Mouse (Mus musculus): Measurements from ENCODE around the gene Cdh13.

Cdh13 gene

GRCm38 (mm10) chr8:118452445-118453103, 169.0 kb downstream of the Cdh13 start:
- DNase-seq: peak; percentile 57

GRCm38 (mm10) chr8:118455245-118455644, 171.7 kb downstream of the Cdh13 start:
- DNase-seq: no peak

- DNase-seq: no peak
Measured at GRCm38 (mm10) chr8:118465330-118465948, 181.9 kb downstream of the Cdh13 start.

GRCm38 (mm10) chr8:118477587-118477986, 194.1 kb downstream of the Cdh13 start:
- DNase-seq: no peak

- no peak for DNase-seq
Measured at GRCm38 (mm10) chr8:118488735-118489134, 205.2 kb downstream of the Cdh13 start.

- no peak for DNase-seq
Measured at GRCm38 (mm10) chr8:118502509-118502908, 219.0 kb downstream of the Cdh13 start.

GRCm38 (mm10) chr8:118509426-118509825, 225.9 kb downstream of the Cdh13 start:
- no peak for DNase-seq

GRCm38 (mm10) chr8:118513259-118513658, 229.7 kb downstream of the Cdh13 start:
- peak; percentile 60 for DNase-seq

- no peak for DNase-seq
Measured at GRCm38 (mm10) chr8:118515616-118516015, 232.1 kb downstream of the Cdh13 start.

GRCm38 (mm10) chr8:118517071-118517470, 233.5 kb downstream of the Cdh13 start:
- no peak for DNase-seq

- no peak for DNase-seq
Measured at GRCm38 (mm10) chr8:118518030-118518741, 234.7 kb downstream of the Cdh13 start.

GRCm38 (mm10) chr8:118518742-118519102, 235.2 kb downstream of the Cdh13 start:
- no peak for DNase-seq

GRCm38 (mm10) chr8:118523922-118524321, 240.4 kb downstream of the Cdh13 start:
- no peak for DNase-seq

GRCm38 (mm10) chr8:118538816-118539558, 255.5 kb downstream of the Cdh13 start:
- DNase-seq: no peak

GRCm38 (mm10) chr8:118539559-118539819, 256.0 kb downstream of the Cdh13 start:
- no peak for DNase-seq

- no peak for DNase-seq
Measured at GRCm38 (mm10) chr8:118539941-118540340, 256.4 kb downstream of the Cdh13 start.

- DNase-seq: no peak
Measured at GRCm38 (mm10) chr8:118552397-118552796, 268.9 kb downstream of the Cdh13 start.

- DNase-seq: no peak
Measured at GRCm38 (mm10) chr8:118552842-118553241, 269.3 kb downstream of the Cdh13 start.

- no peak for DNase-seq
Measured at GRCm38 (mm10) chr8:118564024-118564423, 280.5 kb downstream of the Cdh13 start.

- no peak for DNase-seq
Measured at GRCm38 (mm10) chr8:118565186-118565585, 281.7 kb downstream of the Cdh13 start.

- peak; percentile 50 for DNase-seq
Measured at GRCm38 (mm10) chr8:118565887-118566747, 282.6 kb downstream of the Cdh13 start.

GRCm38 (mm10) chr8:118569366-118569765, 285.8 kb downstream of the Cdh13 start:
- no peak for DNase-seq

GRCm38 (mm10) chr8:118581256-118581655, 297.7 kb downstream of the Cdh13 start:
- no peak for DNase-seq
